Mouse (Mus musculus) cerebellum, postnatal 14 days (tissue): ENCODE measurements around the gene Gramd4.
"Not testable (repeated sequence)": the region's sequence is repeated elsewhere in the genome, so short reads cannot be mapped to it uniquely, and the experiment has no call there.

Experiments
- DNase-seq, 2 experiments: peaks; one replicate each; pipeline ENCODE4 v3.0.0; 2021; ENCODE audit warnings: mixed read lengths in 2 of 2

Gene Gramd4

DNA sequence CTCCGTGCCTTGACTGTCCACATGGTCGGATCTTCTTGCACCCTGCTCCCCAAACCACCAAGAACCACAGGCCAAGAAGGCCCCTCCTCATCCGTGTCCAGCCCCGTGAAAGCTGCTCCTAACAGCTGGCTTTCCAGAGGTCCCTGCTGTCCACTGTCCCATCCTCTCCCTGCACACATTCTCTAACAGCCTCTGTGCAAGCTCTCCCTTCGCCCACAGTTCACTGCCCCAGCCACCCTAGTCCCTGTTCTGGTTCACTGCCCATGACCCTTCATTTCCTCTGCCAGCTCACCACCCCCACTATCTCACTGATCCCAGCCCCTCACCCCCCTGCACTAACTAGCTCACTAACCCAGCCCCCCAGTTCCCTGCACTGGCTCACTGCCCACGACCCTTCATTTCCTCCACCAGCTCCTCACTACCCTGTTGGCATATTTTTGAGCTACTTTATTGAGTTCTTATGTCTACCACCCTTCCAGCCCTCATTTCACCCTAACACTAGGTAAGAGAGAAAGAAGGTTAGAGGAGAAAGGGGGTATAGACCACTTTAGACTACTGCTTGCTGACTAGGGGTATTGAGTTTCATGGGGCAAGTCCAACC lies 5.5 kb upstream of the Gramd4 start:
- no peak for DNase-seq

DNA sequence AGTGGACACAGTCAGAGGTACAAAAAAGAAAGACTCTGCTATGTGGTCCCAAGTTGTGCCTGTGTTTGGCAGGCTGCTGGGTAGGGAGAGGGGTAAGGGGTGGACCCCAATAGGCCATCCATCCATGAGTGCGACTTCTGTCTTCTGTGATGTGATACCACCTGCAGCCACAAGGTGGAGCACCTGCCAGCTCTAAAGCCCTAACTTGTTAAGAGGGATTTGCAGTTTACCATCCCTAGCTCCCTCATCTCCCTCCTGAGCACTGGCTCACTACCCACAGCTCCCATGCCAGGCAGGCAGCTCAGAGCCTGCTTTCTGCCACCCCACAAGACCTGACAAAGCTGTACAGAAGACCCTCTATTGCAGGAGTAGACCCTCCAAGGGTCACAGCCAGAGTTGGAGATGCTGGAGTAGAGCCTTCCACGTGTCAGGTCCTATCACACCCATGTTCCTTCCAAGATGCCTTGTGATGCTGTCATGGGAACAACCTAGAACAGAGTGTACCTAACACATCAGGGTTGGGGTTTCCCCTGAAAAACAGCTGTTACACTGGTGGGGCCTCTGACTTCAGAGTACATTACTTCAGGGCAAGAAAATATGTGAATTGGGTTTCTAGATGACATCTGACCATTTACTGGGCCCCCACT lies 3.5 kb upstream of the Gramd4 start:
- peak; percentile 94 for DNase-seq

DNA sequence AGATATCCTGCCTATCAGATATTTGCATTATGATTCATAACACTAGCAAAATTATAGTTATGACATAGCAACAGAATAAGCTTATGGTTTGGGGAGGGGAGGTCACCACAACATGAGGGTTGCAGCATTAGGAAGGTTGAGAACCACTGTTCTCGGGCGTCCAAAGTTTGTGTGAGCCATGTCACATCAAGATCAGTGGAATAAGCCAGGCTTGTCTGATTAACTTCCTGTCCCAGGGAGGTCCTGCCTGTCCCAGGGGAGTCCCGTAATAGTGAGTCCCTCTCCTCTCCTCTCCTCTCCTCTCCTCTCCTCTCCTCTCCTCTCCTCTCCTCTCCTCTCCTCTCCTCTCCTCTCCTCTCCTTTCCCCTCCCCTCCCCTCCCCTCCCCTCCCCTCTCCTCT lies 2.6 kb upstream of the Gramd4 start:
- not testable (repeated sequence) for DNase-seq

DNA sequence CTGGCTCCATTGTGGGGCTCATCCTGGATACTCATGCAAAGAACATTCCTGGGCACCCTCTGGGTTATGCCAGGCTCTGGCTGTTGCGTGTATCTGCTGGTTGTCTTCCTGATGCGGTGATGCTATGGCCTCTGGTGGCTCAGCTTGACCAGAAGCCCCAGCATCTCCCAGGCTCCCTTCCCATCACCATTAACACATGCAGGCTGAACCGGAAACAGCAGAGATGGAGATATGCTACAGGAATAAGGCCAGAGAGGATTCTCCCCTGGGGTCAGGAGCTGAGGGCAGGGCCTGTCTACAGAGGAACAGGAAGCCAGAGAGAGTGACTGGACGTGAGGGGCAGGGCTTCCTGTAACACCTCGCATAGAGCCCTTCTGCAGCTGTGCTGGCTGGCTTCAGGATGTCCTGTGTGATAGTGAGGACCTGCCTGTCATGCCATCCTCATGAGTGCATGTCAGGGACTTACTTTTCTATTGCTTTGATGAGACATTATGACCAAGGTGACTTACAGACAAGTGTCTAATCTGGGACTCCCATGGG lies 1.2 kb upstream of the Gramd4 start:
- DNase-seq: no peak

DNA sequence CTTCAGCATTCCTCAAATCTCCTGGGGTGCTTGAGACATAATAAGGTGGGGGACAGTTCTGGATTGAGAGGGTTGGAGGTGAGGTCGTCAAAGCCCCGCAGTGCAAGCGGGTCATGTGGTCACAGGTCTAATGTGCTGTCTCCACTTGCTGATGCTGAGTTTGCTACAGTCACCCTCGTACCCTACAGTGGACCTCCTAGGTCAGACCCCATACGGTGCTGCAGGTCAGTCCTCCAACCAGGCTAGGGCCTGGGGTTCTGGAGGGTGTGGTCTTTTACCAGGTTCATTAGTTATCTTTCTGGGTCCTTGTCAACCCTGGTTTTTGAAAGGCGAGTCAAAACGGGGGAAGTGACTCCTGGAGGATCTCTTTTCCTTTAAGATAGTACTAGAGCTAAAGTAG lies 413 bp downstream of the Gramd4 start:
- no peak for DNase-seq

DNA sequence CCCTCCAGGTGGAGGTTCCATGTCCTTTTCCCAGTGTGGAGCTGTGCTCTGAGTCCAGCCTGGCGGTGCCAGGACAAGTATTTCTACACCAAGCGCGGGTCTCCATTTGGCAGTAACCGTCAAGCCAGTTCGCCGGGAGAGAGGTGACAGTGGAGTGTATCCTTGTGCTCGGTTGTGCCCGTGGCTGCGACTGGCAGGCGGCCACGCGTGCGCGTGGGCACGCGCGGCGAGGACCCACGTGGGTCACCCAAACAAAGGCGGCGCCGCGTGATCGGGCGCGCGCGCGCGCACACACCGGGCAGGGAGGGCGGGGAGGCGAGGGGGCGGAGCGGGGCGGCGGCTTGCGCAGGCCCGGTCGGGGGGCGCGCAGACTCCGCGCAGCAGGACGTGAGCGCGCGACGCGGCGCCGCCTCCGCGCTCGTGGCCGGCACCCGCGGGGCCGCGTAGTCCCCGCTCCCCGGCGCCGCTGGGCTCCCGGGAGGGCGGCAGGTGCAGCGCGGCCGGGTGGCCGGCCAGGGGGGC lies 960 bp downstream of the Gramd4 start:
- DNase-seq: peak; percentile 96 to 97

DNA sequence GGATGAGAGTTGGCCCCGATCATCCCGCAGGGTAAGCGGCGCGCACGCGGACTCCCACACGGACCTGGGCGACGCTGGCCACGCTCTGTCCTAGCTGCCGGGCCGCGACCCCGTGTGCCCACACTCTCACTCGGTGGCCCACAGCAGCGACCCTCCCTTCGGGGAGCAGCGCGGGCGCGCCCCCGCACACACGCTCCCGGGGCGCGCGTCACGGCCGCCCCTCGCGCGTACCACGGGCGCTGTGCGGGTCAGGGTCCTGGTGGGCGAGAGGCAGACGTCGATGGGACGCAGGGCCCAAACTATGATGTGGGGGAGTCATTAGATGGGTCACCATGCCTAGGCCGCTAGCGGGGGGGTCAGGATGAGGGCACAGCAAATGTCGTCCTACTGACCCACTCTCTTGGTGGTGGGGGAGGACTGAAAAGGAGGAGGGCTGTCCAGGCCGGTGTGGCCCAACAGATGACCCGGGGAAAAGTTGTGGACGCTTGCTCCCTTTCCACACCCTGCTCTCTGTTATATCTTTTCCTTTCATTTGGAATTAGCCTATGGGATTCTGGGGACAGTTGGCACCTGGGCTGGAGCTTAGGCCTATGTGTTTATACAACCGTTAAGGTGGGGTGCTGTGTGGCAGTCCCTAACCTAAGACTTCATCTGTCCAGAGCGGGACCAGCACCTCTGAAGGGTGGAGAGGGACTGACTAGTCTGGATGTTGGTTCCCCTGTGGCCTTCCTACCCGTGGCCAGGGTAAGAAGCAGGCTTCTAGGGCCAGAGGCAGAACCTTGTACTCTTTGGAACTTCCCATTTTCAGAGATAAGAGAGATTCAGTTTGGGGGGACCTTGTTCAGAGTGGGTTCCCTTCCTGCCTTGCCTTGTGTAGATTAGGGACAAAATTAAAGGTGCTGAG lies 1.7 kb downstream of the Gramd4 start:
- peak in 1 of 2 experiments; percentile 73 for DNase-seq

DNA sequence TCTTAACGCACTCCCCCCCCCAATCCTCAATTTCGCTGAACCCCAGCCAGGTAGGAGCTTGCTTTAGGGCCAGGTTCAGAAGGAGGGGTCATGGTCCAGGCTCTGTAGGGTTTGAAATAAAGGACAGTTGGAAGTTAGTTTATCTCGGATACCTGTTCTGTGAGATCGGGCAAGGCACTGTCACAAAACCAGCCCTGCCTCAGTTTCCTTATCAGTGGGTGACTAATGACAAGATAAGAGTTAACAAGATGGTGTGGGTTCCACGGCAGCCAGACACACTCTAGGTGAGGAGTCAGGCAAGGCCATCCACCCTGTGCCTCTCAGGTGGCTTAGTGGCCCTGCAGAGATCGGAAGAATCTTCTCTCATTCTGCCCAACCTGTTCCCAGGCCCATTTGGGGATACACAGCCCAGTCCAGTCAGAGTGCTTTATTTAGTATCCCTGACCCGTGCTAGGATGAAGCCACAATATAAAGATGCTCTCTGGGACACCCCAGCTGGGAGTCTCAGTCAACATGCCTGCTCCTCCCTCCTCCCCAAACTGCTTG lies 2.4 kb downstream of the Gramd4 start:
- DNase-seq: no peak

DNA sequence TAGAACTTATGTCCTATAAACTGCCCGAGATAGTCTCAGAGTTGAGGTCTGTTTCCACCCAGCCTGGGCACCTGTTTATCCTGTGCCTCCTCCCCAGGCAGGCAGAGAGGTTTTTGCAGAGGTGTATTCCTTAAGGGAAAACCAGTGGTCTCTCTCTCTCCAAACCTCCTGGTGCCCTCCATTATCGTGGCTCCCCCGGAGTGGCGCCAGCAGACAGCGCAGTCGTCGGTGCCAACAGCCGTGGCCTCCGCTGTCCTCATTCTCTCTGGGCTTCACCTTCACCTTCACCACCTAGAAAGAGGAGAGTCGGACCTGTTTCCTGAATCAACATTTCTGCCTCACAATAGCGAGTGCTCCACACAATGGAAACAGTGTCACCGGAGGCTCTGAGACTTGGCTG lies 3.1 kb downstream of the Gramd4 start:
- no peak for DNase-seq

DNA sequence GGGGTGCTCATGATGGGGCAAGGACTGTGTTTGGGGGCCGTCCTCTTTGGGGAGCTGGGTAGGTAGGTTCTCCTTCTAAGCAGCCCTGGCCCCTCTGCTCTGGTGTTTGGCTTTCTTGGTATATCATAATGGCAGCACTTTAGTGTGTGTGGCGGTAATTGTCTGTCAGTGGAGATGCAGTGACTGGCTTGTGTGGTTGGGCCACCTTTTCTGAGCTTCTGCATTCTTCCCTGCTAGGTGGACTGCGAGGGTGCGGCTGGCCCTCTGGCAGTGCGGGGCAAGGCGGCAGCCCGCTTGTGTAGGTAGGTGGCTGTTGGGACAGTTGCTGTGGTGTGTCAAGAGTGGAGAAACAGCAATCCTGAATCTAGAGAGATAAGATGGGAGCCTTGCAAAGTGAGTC lies 3.7 kb downstream of the Gramd4 start:
- DNase-seq: no peak

DNA sequence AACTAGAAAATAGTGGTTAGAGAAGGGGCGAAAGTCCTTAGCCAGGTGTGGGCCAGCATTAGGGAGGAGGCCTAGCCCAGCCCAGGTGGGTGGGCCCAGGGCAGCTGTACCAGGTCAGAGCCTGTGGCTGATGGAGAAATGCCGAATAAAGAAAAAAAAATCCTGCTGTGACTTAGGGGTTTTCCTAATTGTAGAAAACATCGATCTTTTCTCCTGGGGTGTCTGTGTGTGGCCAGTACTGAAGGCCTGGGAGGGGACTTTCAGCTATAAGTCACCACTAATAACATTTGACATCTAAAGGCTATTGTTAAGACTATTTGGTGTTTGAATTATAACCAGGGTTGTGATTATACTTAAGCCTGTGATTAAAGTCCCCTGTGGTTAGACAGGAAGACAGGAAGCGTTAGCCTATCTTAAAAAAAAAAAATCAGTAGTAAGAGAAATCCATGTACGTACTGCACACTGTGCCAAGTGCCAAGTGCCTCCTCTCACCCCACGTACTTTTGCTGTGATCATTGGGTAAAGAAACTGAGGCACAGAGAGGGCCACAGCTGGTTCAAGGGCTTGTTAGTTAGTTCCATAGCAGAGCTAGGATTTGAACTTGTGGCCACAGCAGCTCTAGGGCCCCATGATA lies 4.5 kb downstream of the Gramd4 start:
- DNase-seq: no peak

DNA sequence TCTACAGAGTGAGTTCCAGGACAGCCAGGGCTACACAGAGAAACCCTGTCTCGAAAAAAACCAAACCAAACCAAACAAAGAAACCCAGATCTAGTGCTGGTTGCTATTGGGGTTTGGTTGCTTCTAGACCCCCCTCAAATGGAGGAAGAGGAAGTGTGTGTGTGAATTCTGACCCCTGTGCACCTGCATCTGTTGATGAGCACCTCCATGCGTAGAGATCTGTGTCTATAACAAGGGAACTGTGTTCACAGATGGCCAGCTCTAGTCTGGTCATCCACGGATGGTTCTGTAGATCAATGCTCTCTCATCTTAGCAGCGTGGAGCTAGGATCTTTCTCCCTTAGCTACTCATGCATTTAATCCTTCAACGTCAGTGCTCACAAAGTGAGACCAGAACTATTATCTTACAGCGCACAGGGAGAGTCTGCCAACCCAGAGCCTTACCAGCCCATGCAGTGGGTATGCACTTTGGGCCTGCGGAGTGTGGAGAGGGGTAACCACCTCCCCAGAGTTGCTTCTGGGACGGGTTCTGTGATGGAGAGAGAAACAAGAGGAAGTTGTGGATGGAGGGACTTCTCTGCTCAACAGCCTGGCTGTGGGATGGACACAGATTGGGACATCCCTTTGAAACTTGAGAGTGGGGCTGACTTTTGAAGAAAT lies 6.8 kb downstream of the Gramd4 start:
- no peak for DNase-seq

DNA sequence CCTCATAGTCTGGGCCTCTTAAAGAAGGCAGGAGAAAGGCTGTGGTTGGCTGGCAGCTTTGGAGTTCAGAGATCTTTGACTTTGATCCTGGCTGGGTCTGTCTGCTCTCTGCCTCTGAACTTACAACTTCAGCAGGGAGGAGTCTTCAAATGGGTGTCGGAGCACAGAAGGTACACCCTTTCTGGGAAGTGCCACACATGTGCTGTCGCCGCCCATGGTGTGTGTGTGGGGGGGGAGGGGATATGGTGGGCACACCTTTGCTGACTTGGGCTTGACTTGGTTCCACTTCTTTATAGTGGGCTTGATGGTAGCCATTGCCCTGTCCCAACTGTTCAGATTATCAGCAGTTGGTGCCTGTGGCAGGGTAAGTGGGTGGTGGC lies 7.3 kb downstream of the Gramd4 start:
- no peak for DNase-seq

DNA sequence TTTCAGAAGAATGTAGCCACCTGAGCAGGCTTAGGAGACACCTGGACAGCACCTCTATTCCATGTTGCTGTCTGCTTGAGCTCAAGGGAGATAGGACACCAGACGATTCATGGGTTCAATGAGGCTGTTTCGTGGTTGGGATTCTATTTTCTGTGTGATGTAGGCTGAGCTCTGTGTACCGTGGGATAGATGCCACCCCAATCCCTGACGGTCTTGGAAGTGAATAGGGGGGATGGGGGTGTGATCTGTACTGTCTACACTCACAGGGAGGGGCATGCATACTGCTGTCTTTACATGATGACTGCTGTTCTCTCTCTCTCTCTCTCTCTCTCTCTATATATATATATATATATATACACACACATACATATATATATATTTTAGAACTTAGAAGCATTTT lies 7.9 kb downstream of the Gramd4 start:
- no peak for DNase-seq

DNA sequence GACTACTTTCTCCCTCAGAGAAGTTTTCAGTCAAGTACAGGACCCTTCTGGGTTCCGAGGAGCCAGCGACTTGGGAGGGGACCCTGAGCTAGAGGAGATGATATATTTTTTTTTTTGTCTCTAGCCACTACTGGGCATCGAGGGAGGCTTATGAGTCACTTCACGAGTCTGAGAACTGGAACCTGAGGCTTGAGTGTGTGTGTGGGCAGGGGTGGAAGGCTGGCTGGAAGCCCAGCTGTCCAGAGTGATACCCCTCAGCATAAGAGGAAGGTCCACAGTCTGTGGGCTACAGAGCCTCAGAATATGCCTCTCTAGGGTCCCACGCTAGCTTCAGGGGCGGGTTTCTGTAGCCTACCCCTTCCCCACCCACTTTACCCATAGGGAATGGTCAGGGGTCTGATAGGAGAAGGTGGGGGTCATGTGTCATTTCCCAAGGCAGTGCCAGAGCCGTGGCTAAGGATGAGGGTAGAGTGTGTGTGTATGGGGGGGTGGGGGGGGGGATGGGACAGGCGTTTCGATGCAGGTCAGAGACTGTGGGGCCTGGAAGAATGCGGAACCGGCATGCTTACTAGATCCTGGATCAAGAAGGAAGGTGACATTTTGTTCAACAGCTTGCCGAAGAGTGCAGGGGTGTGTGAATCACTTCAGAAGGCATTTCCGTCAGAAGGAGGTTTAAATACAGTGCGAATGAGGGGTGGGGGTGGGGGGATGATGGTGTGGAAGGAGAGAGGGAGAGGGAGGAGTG lies 9.5 kb downstream of the Gramd4 start:
- no peak for DNase-seq

DNA sequence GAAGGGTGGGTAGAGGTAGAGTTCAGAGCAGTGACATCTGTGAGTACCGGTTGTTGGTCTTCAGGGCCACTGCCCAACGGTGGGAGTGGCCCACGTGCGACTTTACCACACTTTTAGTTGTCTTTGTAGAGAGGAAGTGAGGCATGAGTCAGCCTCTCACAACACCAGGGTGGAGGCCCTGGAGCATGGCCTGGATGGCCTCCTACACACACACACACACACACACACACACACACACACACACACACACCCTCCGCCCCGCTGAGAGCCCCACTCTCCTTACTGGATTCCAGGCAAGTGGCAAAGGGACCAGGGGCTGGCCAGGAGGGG lies 10.1 kb downstream of the Gramd4 start:
- DNase-seq: no peak

DNA sequence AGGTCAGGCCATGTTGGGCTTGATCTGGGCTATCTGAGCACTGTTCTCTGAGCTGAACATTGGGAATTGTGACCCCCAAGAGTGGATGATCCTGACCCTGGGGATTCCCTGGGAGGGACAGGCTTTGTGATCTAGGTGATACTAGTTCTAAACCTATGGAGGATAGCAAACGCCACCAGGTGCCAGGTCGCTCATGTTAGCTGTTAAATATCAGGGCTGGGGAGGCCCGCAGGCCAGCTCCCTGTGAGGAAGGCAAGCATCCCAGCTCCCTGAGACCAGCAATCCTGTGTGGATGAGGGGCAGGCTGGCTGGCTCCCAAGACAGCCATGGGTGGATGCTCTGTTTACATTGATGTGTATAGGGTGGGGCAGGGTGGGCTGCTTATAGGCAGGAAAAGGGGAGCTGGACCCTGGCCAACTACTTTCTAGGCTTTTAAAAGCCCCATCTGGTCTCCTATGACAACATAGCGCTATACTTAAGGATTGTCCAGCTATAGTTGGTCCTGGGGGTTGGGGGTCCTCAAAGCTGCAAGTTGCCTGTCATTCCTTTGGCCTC lies 10.5 kb downstream of the Gramd4 start:
- no peak for DNase-seq

DNA sequence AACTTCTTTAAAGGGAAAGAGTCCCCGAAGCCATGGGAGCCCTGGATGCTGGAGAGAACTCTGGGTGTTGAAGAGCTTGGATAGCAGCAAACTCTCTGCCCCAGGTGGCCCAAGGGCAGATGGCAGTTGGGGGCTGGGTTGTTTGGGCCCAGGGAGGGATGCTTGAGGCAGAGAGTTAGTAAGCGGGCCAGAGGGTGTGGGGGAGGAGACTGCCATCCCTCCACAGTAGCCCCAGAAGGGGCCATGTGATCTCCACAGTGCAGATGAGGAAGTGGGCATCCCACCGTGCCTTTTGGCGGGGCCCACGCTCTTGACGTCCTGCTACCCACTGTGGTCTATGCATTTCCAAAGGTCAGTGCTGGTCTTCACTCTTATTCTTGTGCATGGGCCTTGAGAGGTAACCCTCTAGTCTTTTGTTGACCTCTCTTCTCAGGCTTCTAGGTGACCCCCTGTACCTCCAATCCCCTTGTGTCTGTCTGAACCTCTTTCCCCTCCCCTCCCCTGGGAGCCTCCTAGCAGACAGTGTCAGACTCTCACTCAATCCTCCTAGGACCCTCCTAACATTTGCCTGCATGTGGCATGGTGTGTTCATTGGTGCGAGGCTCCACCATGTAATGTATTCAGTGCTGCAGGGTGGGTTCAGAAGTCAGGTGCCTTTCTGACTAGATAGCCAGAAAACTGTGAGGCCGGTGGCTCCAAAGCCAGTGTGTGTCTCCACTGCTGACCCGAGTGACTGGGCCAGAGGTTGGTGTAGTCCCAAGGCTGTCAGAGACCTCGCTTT lies 11.7 kb downstream of the Gramd4 start:
- no peak for DNase-seq

DNA sequence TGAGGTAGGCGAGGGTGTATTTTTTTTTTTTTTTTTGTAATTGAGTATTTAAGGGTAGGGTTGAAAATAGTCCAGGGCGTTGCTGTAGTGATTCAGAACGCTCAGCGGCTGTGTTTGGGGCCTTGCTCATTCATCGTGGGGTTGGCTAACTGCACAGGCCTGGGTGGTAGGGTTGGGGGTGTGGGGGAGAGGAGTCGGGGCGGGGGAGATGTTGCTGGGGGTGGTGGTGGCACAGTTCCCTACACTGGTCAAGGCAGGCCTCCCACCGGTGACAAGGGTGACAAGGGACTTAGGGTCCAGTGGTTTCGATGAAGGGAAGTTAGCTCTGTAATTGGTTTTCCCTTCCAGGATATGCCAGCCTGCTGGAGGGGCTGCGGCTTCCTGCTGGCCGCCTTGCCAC lies 12.9 kb downstream of the Gramd4 start:
- DNase-seq: no peak

DNA sequence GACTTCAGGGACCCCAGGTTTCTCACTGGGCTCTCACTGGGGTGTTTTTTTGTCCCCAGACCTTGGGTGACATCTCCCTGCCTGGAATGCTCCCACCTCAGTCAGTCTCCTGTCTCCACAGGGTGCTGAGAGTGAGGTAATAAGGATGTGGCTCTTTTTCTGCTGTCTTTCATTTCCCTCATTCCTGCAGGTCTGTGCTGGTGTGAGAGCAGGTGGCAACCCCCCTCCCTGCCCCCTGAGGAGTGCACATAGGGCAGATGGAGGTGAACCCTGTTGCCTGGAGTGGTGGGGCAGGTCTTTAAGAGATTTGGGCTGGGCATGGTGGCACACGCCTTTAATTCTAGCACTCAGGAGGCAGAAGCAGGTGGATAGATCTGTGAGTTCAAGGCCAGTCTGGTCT lies 13.7 kb downstream of the Gramd4 start:
- DNase-seq: no peak
